Mouse (Mus musculus) neural tube, embryonic 11.5 days (tissue): ENCODE data around the gene Trim25. TPM values are rescaled to one million over a fixed set of nuclear protein-coding genes. Genes with fewer than 3 reads are reported as not detected.

Experiments
- ATAC-seq: fragments of 200-750 bp; cut with Nextera tagmentation; 2 replicates; pipeline ENCODE4 v1.8.0; 2017; ENCODE audit warnings: moderate number of reproducible peaks, mild to moderate bottlenecking, moderate TSS enrichment, moderate library complexity; ENCODE audit not compliant: insufficient read depth, low FRiP score, low TSS enrichment
- DNase-seq: peaks from one replicate; pipeline ENCODE4 v3.0.0-alpha.2; 2015; ENCODE audit warnings: low spot score
- H3K27ac ChIP-seq: fragments of 300-500 bp; sonication (generic); 2 replicates; pipeline ENCODE4 v1.5.1; 2014; ENCODE audit warnings: low read depth, mild to moderate bottlenecking, low read length
- H3K27me3 ChIP-seq: fragments of 300-500 bp; sonication (generic); 2 replicates; pipeline ENCODE4 v1.6.1; 2014; ENCODE audit warnings: mild to moderate bottlenecking, low read length, mixed read lengths; ENCODE audit not compliant: control insufficient read depth, insufficient read depth
- H3K36me3 ChIP-seq: fragments of 300-500 bp; sonication (generic); 2 replicates; pipeline ENCODE4 v1.6.1; 2014; ENCODE audit warnings: mild to moderate bottlenecking, low read length, moderate library complexity, mixed read lengths; ENCODE audit not compliant: control insufficient read depth, insufficient read depth
- H3K4me1 ChIP-seq: fragments of 300-500 bp; sonication (generic); 2 replicates; pipeline ENCODE4 v1.6.1; 2014; ENCODE audit warnings: low read length, mixed read lengths; ENCODE audit not compliant: control insufficient read depth, insufficient read depth
- H3K4me2 ChIP-seq: fragments of 300-500 bp; sonication (generic); 2 replicates; pipeline ENCODE4 v1.6.1; 2014; ENCODE audit warnings: low read depth, mild to moderate bottlenecking, moderate library complexity
- H3K4me3 ChIP-seq: fragments of 300-500 bp; sonication (generic); 2 replicates; pipeline ENCODE4 v1.5.1; 2014; ENCODE audit warnings: low read depth, low read length
- H3K9ac ChIP-seq: fragments of 300-500 bp; sonication (generic); 2 replicates; pipeline ENCODE4 v1.6.1; 2014; ENCODE audit warnings: mild to moderate bottlenecking, low read length
- H3K9me3 ChIP-seq: fragments of 300-500 bp; sonication (generic); 2 replicates; pipeline ENCODE4 v1.6.1; 2016; ENCODE audit warnings: low read length; ENCODE audit not compliant: control insufficient read depth
- WGBS: fragments of 180-500 bp; shearing (Covaris S2); extraction: QIAGEN DNeasy Blood & Tissue Kit; methylation state at CpG from one replicate; pipeline ENCODE4 v1.1.7; 2014; 5-methylcytosine and 5-hydroxymethylcytosine counted together
- polyA plus RNA-seq: library from polyadenylated mRNA; unstranded; fragments of >200 nt; fragmentation: Nextera tagmentation; extraction: Ambion mirVana; gene quantifications from 2 replicates; pipeline ENCODE4 v1.2.1, GENCODE M21; 2014

Gene Trim25
- 2.5 and 3.0 TPM in 2 replicates for polyA plus RNA-seq

- DNase-seq = peak; percentile 73
- Histone ChIP-seq H3K4me3 (peak within 1 kb of the TSS; percentile 36), H3K4me1 (no peaks in the 10 kb centered on the region), H3K9me3 (no peaks in the 10 kb centered on the region), H3K27me3 (peaks cover 16% of the 10 kb centered on the region), H3K27ac (no peak within 1 kb of the TSS), H3K4me2 (peak within 1 kb of the TSS; percentile 49), H3K9ac (peak within 1 kb of the TSS; percentile 55), H3K36me3 (no peaks in the 10 kb centered on the region)
- WGBS = 2% methylated on average over 48 of the region's 48 CpGs
- ATAC-seq = peak; percentile 31; the same call in 1 of the 2 replicates
Observed at GRCm38 (mm10) chr11:88998974-88999722, at the start of gene Trim25. Trim25 (plus strand) TSS chr11:88999376.

GRCm38 (mm10) chr11:88949802-88950639, 49.2 kb upstream of the Trim25 start:
- 90% methylated on average over 8 of the region's 8 CpGs for WGBS
- no peak overlapping the region for H3K4me2 ChIP-seq
- no peaks in the 10 kb centered on the region for H3K4me1 ChIP-seq
- peaks cover 2% of the 10 kb centered on the region for H3K36me3 ChIP-seq
- H3K4me3 ChIP-seq = no peak overlapping the region
- no peak for ATAC-seq
- H3K27me3 ChIP-seq = no peaks in the 10 kb centered on the region
- no peak overlapping the region for H3K9ac ChIP-seq
- no peak overlapping the region for H3K27ac ChIP-seq
- no peaks in the 10 kb centered on the region for H3K9me3 ChIP-seq
- no peak for DNase-seq

- no peak overlapping the region for H3K4me2 ChIP-seq
- no peaks in the 10 kb centered on the region for H3K4me1 ChIP-seq
- H3K36me3 ChIP-seq = peaks cover 2% of the 10 kb centered on the region; the same call in 1 of the 2 replicates
- 93% methylated on average over 13 of the region's 13 CpGs for WGBS
- H3K27ac ChIP-seq = no peak overlapping the region
- no peaks in the 10 kb centered on the region for H3K27me3 ChIP-seq
- no peak overlapping the region for H3K4me3 ChIP-seq
- no peak overlapping the region for H3K9ac ChIP-seq
- DNase-seq = no peak
- ATAC-seq = no peak
- H3K9me3 ChIP-seq = no peaks in the 10 kb centered on the region
Observed at GRCm38 (mm10) chr11:88950640-88951250, 48.4 kb upstream of the Trim25 start.

- H3K27me3 ChIP-seq = no peaks in the 10 kb centered on the region
- H3K27ac ChIP-seq = no peak overlapping the region
- no peaks in the 10 kb centered on the region for H3K9me3 ChIP-seq
- 91% methylated on average over 2 of the region's 2 CpGs for WGBS
- H3K9ac ChIP-seq = no peak overlapping the region
- no peak for DNase-seq
- no peaks in the 10 kb centered on the region for H3K4me1 ChIP-seq
- H3K4me3 ChIP-seq = no peak overlapping the region
- peaks cover 2% of the 10 kb centered on the region; the same call in 1 of the 2 replicates for H3K36me3 ChIP-seq
- ATAC-seq = no peak
- H3K4me2 ChIP-seq = no peak overlapping the region
Observed at GRCm38 (mm10) chr11:88951576-88951975, 47.6 kb upstream of the Trim25 start.

- Histone ChIP-seq H3K27me3 (no peaks in the 10 kb centered on the region), H3K27ac (no peak overlapping the region), H3K9me3 (no peaks in the 10 kb centered on the region), H3K4me2 (no peak overlapping the region), H3K9ac (no peak overlapping the region), H3K36me3 (peaks cover 2% of the 10 kb centered on the region; the same call in 1 of the 2 replicates), H3K4me1 (no peaks in the 10 kb centered on the region), H3K4me3 (no peak overlapping the region)
- DNase-seq (no peak), ATAC-seq (no peak)
- 89% methylated on average over 5 of the region's 5 CpGs for WGBS
Observed at GRCm38 (mm10) chr11:88952117-88952516, 47.1 kb upstream of the Trim25 start.

- ATAC-seq (no peak), DNase-seq (no peak)
- H3K9me3 ChIP-seq = no peaks in the 10 kb centered on the region
- no peak overlapping the region for H3K4me2 ChIP-seq
- no peaks in the 10 kb centered on the region for H3K27me3 ChIP-seq
- no peak overlapping the region for H3K9ac ChIP-seq
- no peaks in the 10 kb centered on the region for H3K4me1 ChIP-seq
- H3K27ac ChIP-seq = no peak overlapping the region
- WGBS = 91% methylated on average over 3 of the region's 3 CpGs
- H3K4me3 ChIP-seq = no peak overlapping the region
- peaks cover 2% of the 10 kb centered on the region; the same call in 1 of the 2 replicates for H3K36me3 ChIP-seq
Observed at GRCm38 (mm10) chr11:88953582-88953981, 45.6 kb upstream of the Trim25 start.

GRCm38 (mm10) chr11:88954803-88955202, 44.4 kb upstream of the Trim25 start:
- WGBS = 1% methylated on average over 4 of the region's 4 CpGs
- Histone ChIP-seq H3K4me2 (peak overlapping the region; percentile 47), H3K4me1 (no peaks in the 10 kb centered on the region), H3K36me3 (peaks cover 2% of the 10 kb centered on the region; the same call in 1 of the 2 replicates), H3K9me3 (no peaks in the 10 kb centered on the region), H3K9ac (peak overlapping the region; percentile 57), H3K4me3 (peak overlapping the region; percentile 41), H3K27me3 (no peaks in the 10 kb centered on the region), H3K27ac (no peak overlapping the region)
- DNase-seq (peak; percentile 37), ATAC-seq (peak; percentile 35; the same call in 1 of the 2 replicates)

GRCm38 (mm10) chr11:88955217-88955969, 43.8 kb upstream of the Trim25 start, which contains the start of gene Scpep1:
Scpep1 (minus strand) TSS chr11:88955465.
- Histone ChIP-seq H3K4me2 (peak within 1 kb of the TSS; percentile 47), H3K36me3 (peaks cover 2% of the 10 kb centered on the region; the same call in 1 of the 2 replicates), H3K9me3 (no peaks in the 10 kb centered on the region), H3K4me1 (no peaks in the 10 kb centered on the region), H3K27ac (no peak within 1 kb of the TSS), H3K4me3 (peak within 1 kb of the TSS; percentile 41), H3K9ac (peak within 1 kb of the TSS; percentile 57), H3K27me3 (no peaks in the 10 kb centered on the region)
- WGBS = 5% methylated on average over 34 of the region's 34 CpGs
- DNase-seq (peak; percentile 98), ATAC-seq (peak; percentile 94)
